In genomic region chr15:96631107-96631718, GRCm38 (mm10) we compare ENCODE assay signal across 26 mouse cellular contexts. TPM values are rescaled to one million over a fixed set of nuclear protein-coding genes. Genes with fewer than 3 reads are reported as not detected.
DNase-seq lines count a peak whose midpoint lies in the region; ATAC-seq and TF ChIP-seq lines count a peak whose summit lies in the region.
"Had no signal": no experiment of that assay in that cellular context is flagged by ENCODE, and none has a peak within 500 bp of the region (broad histone marks: within the 10 kb centered on the region; RNA-seq: fewer than 3 reads in every experiment).

No protein-coding gene starts in this region.

- ATAC-seq in frontal cortex, adult (ENCODE audit: low TSS enrichment), result peak; percentile 65; the same call in 1 of the 2 replicates
- ATAC-seq in neutrophil, adult 5-6 weeks (ENCODE audit: extremely low read depth, insufficient number of reproducible peaks, low FRiP score, poor library complexity, severe bottlenecking), result peak; percentile 63; the same call in 1 of the 2 replicates
- no peak for ATAC-seq in intestine, postnatal 0 days
- no peak for ATAC-seq in erythroid progenitor cell, adult 5-6 weeks (replicated peaks; ENCODE audit: low FRiP score, poor library complexity, severe bottlenecking)
- ATAC-seq: forebrain, embryonic 13.5 days; intestine, embryonic 15.5 days; midbrain, embryonic 13.5 days; Patski had no signal

- H3K9me3 ChIP-seq in intestine, postnatal 0 days (ENCODE audit: control insufficient read depth), result no peaks in the 10 kb centered on the region
- H3K9me3 ChIP-seq: embryonic facial prominence, embryonic 12.5 days; hindbrain, embryonic 15.5 days; intestine, embryonic 15.5 days had no signal

- no peak overlapping the region for H3K4me2 ChIP-seq in intestine, postnatal 0 days (replicated peaks; ENCODE audit: low read depth)
- H3K4me2 ChIP-seq: embryonic facial prominence, embryonic 12.5 days; forebrain, embryonic 13.5 days; heart, embryonic 13.5 days; hindbrain, embryonic 15.5 days; intestine, embryonic 15.5 days; lung, embryonic 14.5 days; midbrain, embryonic 13.5 days had no signal

- H3K27ac ChIP-seq in intestine, postnatal 0 days (ENCODE audit: low read depth, low read length), result no peak overlapping the region
- H3K27ac ChIP-seq: embryonic facial prominence, embryonic 12.5 days; forebrain, embryonic 13.5 days; heart, embryonic 13.5 days; hindbrain, embryonic 15.5 days; intestine, embryonic 15.5 days; liver, embryonic 14.5 days; midbrain, embryonic 13.5 days had no signal

- H3K4me3 ChIP-seq in intestine, postnatal 0 days (ENCODE audit: low read depth, low read length), result no peak overlapping the region
- H3K4me3 ChIP-seq: embryonic facial prominence, embryonic 12.5 days; forebrain, embryonic 13.5 days; heart, embryonic 13.5 days; hindbrain, embryonic 15.5 days; intestine, embryonic 15.5 days; megakaryocyte, embryonic 14.5 days; midbrain, embryonic 13.5 days had no signal

- H3K27me3 ChIP-seq in intestine, postnatal 0 days (replicated peaks; ENCODE audit: control insufficient read depth, insufficient read depth, low read length), result no peaks in the 10 kb centered on the region
- H3K27me3 ChIP-seq: embryonic facial prominence, embryonic 12.5 days; forebrain, embryonic 13.5 days; heart, embryonic 13.5 days; hindbrain, embryonic 15.5 days; intestine, embryonic 15.5 days; megakaryocyte, embryonic 14.5 days; midbrain, embryonic 13.5 days; Patski had no signal

- no peak overlapping the region for H3K9ac ChIP-seq in intestine, postnatal 0 days (ENCODE audit: low read depth, low read length)
- H3K9ac ChIP-seq: embryonic facial prominence, embryonic 12.5 days; forebrain, embryonic 13.5 days; heart, embryonic 13.5 days; hindbrain, embryonic 15.5 days; intestine, embryonic 15.5 days; liver, embryonic 14.5 days; lung, embryonic 14.5 days; midbrain, embryonic 13.5 days had no signal

- WGBS in intestine, postnatal 0 days, result 73% methylated on average over 13 of the region's 13 CpGs

- no peak for TF ChIP-seq CTCF in intestine, postnatal 0 days (IDR thresholded peaks at IDR 0.05; ENCODE audit: low read depth)

- peaks cover 13% of the 10 kb centered on the region; the same call in 1 of the 2 replicates for H3K36me3 ChIP-seq in intestine, postnatal 0 days (ENCODE audit: control insufficient read depth, insufficient read depth)

- DNase-seq in frontal cortex, postnatal 10 days (ENCODE audit: low spot score in 2 of 2), result no peak
- DNase-seq in A20 (ENCODE audit: low read depth, low spot score) (peak; percentile 53), MN1 (ENCODE audit: low spot score) (peak; percentile 65), liver (no peak)
- DNase-seq: adrenal gland, postnatal 10 days; cerebellum, adult 2 months; cerebellum, postnatal 25 days; gastrocnemius, postnatal 10 days; heart, adult 18-20 months; heart, postnatal 4 days; kidney, postnatal 4 days; lung, embryonic 14.5 days; thymus, adult 2 months had no signal

- no peaks in the 10 kb centered on the region for H3K4me1 ChIP-seq in intestine, postnatal 0 days (replicated peaks; ENCODE audit: control insufficient read depth, insufficient read depth, low read length)

RNA-seq across cellular contexts. Expression of gene Slc38a1, which starts 11.5 kb away (rescaled TPM):
- total RNA-seq in neutrophil, adult 5-6 weeks (2017), result 134 and 139 TPM in 2 replicates
- polyA plus RNA-seq in intestine, postnatal 0 days (2015; fragmentation: Nextera tagmentation; extraction: Ambion mirVana), result 78.6 and 79.8 TPM in 2 replicates
- 10.8 and 13.0 TPM in 2 replicates for total RNA-seq in erythroid progenitor cell, adult 5-6 weeks (2015; ENCODE audit: low replicate concordance)
- 7.4 and 11.2 TPM in 2 replicates for total RNA-seq in erythroid progenitor cell, adult 5-6 weeks (2017; ENCODE audit: low replicate concordance)

Comparison
In these comparisons a context has a peak if more than half of its experiments do, and no peak if none do; other contexts are left out.
1. ATAC-seq: peak in frontal cortex, adult (single experiment) and neutrophil, adult 5-6 weeks (single experiment); none in intestine, postnatal 0 days (single experiment) and erythroid progenitor cell, adult 5-6 weeks (single experiment).
2. DNase-seq: peak in A20 (single experiment) and MN1 (single experiment); none in frontal cortex, postnatal 10 days (0 of 2) and liver (single experiment).